Mouse (Mus musculus): Measurements from ENCODE around the gene Gm1604a.
"Not testable (repeated sequence)": the region's sequence is repeated elsewhere in the genome, so short reads cannot be mapped to it uniquely, and the experiment has no call there.

DNA sequence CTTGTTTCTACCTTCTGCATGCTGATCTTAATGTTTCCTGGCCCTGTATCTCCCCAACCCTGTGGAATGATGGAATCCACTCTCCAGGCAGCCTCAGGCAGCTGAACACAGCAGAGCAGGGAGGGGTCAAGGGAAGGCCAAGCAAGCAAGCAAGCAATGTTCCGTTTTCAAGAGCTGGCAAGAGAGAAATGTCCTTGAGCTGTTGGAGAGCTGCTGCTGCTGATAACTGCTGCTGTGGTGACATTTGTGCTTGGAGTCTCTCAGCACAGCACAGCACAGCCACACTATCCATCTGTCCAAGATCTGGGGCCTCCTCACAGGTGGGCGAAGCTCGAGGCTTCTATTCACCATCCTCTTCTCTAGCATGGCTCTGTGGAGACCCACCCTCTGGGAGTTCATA lies 22.0 kb upstream of the Gm1604a start:
- not testable (repeated sequence) for TF ChIP-seq POLR2A (IDR thresholded peaks at IDR 0.05; ENCODE audit: borderline replicate concordance, insufficient read depth, low read length); CTCF (IDR thresholded peaks at IDR 0.05; ENCODE audit: borderline replicate concordance, insufficient read depth, low read depth, low read length)
